Mouse (Mus musculus) lung, adult 2 months (tissue): ENCODE data around the gene Unc13b.
"Not testable (repeated sequence)": the region's sequence is repeated elsewhere in the genome, so short reads cannot be mapped to it uniquely, and the experiment has no call there.

Experiments
- CTCF ChIP-seq: fragments of 200-500 bp; IDR thresholded peaks from 2 replicates; pipeline ENCODE4 v1.5.1; 2011; ENCODE audit warnings: mild to moderate bottlenecking, low read length, control low read depth; ENCODE audit not compliant: insufficient read depth
- POLR2A ChIP-seq: fragments of 200-500 bp; IDR thresholded peaks from 2 replicates; pipeline ENCODE4 v1.6.1; 2011; ENCODE audit warnings: low read depth, mild to moderate bottlenecking, control low read depth, low read length, borderline replicate concordance; ENCODE audit errors: extremely low read depth

DNA sequence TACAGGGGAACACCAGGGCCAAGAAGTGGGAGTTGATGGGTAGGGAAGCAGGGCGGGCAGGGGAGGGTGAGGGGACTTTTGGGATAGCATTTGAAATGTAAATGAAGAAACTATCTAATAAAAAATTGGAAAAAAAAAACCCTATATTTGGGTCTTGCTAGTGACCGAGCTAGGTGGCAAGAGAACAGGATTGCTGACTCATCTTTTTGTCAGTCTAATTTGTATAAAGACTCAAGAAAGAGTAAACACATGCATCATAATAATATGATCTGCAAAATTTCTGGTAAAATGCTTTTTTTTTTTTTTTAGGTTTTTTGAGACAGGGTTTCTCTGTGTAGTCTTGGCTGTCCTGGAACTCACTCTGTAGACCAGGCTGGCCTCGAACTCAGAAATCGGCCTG is 93.7 kb downstream of the Unc13b start:
- TF ChIP-seq POLR2A, CTCF: not testable (repeated sequence)
